Mouse (Mus musculus): ENCODE results near the gene Galnt9. TPM values are rescaled to one million over a fixed set of nuclear protein-coding genes. Genes with fewer than 3 reads are reported as not detected.

Gene Galnt9
- polyA plus RNA-seq, 1 experiment from 2014 or later: 26.4 TPM

- no peaks in the 10 kb centered on the region for H3K27me3 ChIP-seq
- no peaks in the 10 kb centered on the region for H3K9me3 ChIP-seq
- H3K4me3 ChIP-seq: no peak overlapping the region
- ATAC-seq (ENCODE audit: low FRiP score, low read depth): no peak
- no peaks in the 10 kb centered on the region for H3K36me3 ChIP-seq
- no peak overlapping the region for H3K27ac ChIP-seq (replicated peaks)
- H3K4me2 ChIP-seq: no peak overlapping the region
- no peak overlapping the region for H3K9ac ChIP-seq
- WGBS: 9% methylated on average over 8 of the region's 8 CpGs
- 0 out of 2 replicates have a peak, but pooled peaks cover 3% of the 10 kb centered on the region for H3K4me1 ChIP-seq (replicated peaks)
These were observed 14.2 kb downstream of the Galnt9 start for GRCm38 (mm10) chr5:110558368-110558767.

- Histone ChIP-seq H3K27ac (replicated peaks) (no peak overlapping the region), H3K36me3 (no peaks in the 10 kb centered on the region), H3K4me3 (no peak overlapping the region), H3K27me3 (no peaks in the 10 kb centered on the region), H3K9ac (no peak overlapping the region), H3K4me1 (replicated peaks) (no peaks in the 10 kb centered on the region), H3K4me2 (no peak overlapping the region), H3K9me3 (no peaks in the 10 kb centered on the region)
- 93% methylated on average over 8 of the region's 8 CpGs for WGBS
- no peak for ATAC-seq (ENCODE audit: low FRiP score, low read depth)
These were observed 15.5 kb downstream of the Galnt9 start for GRCm38 (mm10) chr5:110559679-110560078.

- H3K27ac ChIP-seq (replicated peaks): peak overlapping the region; percentile 38; the same call in 1 of the 2 replicates
- no peaks in the 10 kb centered on the region for H3K36me3 ChIP-seq
- WGBS: 80% methylated on average over 16 of the region's 16 CpGs
- H3K4me3 ChIP-seq: no peak overlapping the region
- no peaks in the 10 kb centered on the region for H3K4me1 ChIP-seq (replicated peaks)
- no peak overlapping the region for H3K9ac ChIP-seq
- no peaks in the 10 kb centered on the region for H3K27me3 ChIP-seq
- ATAC-seq (ENCODE audit: low FRiP score, low read depth): 0 out of 2 replicates have a peak, but pooled peaks have one; percentile 21
- 0 out of 2 replicates have a peak overlapping the region, but pooled peaks have one; percentile 9 for H3K4me2 ChIP-seq
- H3K9me3 ChIP-seq: no peaks in the 10 kb centered on the region
These were observed 18.7 kb downstream of the Galnt9 start for GRCm38 (mm10) chr5:110562741-110563326.

GRCm38 (mm10) chr5:110564986-110565644 lies 21.0 kb downstream of the Galnt9 start:
- H3K4me3 ChIP-seq: no peak overlapping the region
- no peak overlapping the region for H3K27ac ChIP-seq (replicated peaks)
- H3K27me3 ChIP-seq: no peaks in the 10 kb centered on the region
- no peaks in the 10 kb centered on the region for H3K9me3 ChIP-seq
- H3K4me2 ChIP-seq: no peak overlapping the region
- no peak overlapping the region for H3K9ac ChIP-seq
- WGBS: 62% methylated on average over 4 of the region's 4 CpGs
- ATAC-seq (ENCODE audit: low FRiP score, low read depth): no peak
- no peaks in the 10 kb centered on the region for H3K36me3 ChIP-seq
- H3K4me1 ChIP-seq (replicated peaks): no peaks in the 10 kb centered on the region; the same call in 1 of the 2 replicates

- no peaks in the 10 kb centered on the region; the same call in 1 of the 2 replicates for H3K4me1 ChIP-seq (replicated peaks)
- no peak overlapping the region for H3K4me2 ChIP-seq
- no peaks in the 10 kb centered on the region for H3K36me3 ChIP-seq
- H3K4me3 ChIP-seq: no peak overlapping the region
- no peaks in the 10 kb centered on the region for H3K9me3 ChIP-seq
- H3K27ac ChIP-seq (replicated peaks): no peak overlapping the region
- no peak for ATAC-seq (ENCODE audit: low FRiP score, low read depth)
- no peaks in the 10 kb centered on the region for H3K27me3 ChIP-seq
- no peak overlapping the region for H3K9ac ChIP-seq
- WGBS: 90% methylated on average over 2 of the region's 2 CpGs
These were observed 23.4 kb downstream of the Galnt9 start for GRCm38 (mm10) chr5:110567547-110567946.

GRCm38 (mm10) chr5:110574888-110575287 lies 30.7 kb downstream of the Galnt9 start:
- H3K9ac ChIP-seq: no peak overlapping the region
- no peak for ATAC-seq (ENCODE audit: low FRiP score, low read depth)
- no peaks in the 10 kb centered on the region for H3K27me3 ChIP-seq
- H3K9me3 ChIP-seq: no peaks in the 10 kb centered on the region
- no peak overlapping the region for H3K4me3 ChIP-seq
- H3K4me2 ChIP-seq: no peak overlapping the region
- 77% methylated on average over 6 of the region's 6 CpGs for WGBS
- H3K36me3 ChIP-seq: no peaks in the 10 kb centered on the region
- H3K27ac ChIP-seq (replicated peaks): no peak overlapping the region
- H3K4me1 ChIP-seq (replicated peaks): no peaks in the 10 kb centered on the region

- H3K27ac ChIP-seq (replicated peaks): no peak overlapping the region
- peaks cover 13% of the 10 kb centered on the region; the same call in 1 of the 2 replicates for H3K4me1 ChIP-seq (replicated peaks)
- H3K9me3 ChIP-seq: no peaks in the 10 kb centered on the region
- H3K9ac ChIP-seq: no peak overlapping the region
- no peaks in the 10 kb centered on the region for H3K36me3 ChIP-seq
- no peaks in the 10 kb centered on the region for H3K27me3 ChIP-seq
- no peak for ATAC-seq (ENCODE audit: low FRiP score, low read depth)
- H3K4me2 ChIP-seq: no peak overlapping the region
- H3K4me3 ChIP-seq: no peak overlapping the region
- WGBS: 98% methylated on average over 4 of the region's 4 CpGs
These were observed 35.1 kb downstream of the Galnt9 start for GRCm38 (mm10) chr5:110579296-110579695.

GRCm38 (mm10) chr5:110580569-110581239 lies 36.5 kb downstream of the Galnt9 start:
- no peak overlapping the region for H3K27ac ChIP-seq (replicated peaks)
- H3K27me3 ChIP-seq: no peaks in the 10 kb centered on the region
- no peaks in the 10 kb centered on the region for H3K9me3 ChIP-seq
- 53% methylated on average over 19 of the region's 19 CpGs for WGBS
- no peak overlapping the region for H3K9ac ChIP-seq
- no peak overlapping the region for H3K4me3 ChIP-seq
- H3K4me1 ChIP-seq (replicated peaks): peaks cover 13% of the 10 kb centered on the region; the same call in 1 of the 2 replicates
- no peak overlapping the region for H3K4me2 ChIP-seq
- H3K36me3 ChIP-seq: no peaks in the 10 kb centered on the region
- peak; percentile 60; the same call in 1 of the 2 replicates for ATAC-seq (ENCODE audit: low FRiP score, low read depth)

- no peaks in the 10 kb centered on the region for H3K27me3 ChIP-seq
- ATAC-seq (ENCODE audit: low FRiP score, low read depth): no peak
- H3K9me3 ChIP-seq: no peaks in the 10 kb centered on the region
- H3K27ac ChIP-seq (replicated peaks): no peak overlapping the region
- H3K4me3 ChIP-seq: no peak overlapping the region
- WGBS: 60% methylated on average over 10 of the region's 10 CpGs
- no peaks in the 10 kb centered on the region for H3K36me3 ChIP-seq
- no peak overlapping the region for H3K9ac ChIP-seq
- peaks cover 13% of the 10 kb centered on the region; the same call in 1 of the 2 replicates for H3K4me1 ChIP-seq (replicated peaks)
- H3K4me2 ChIP-seq: no peak overlapping the region
These were observed 38.7 kb downstream of the Galnt9 start for GRCm38 (mm10) chr5:110582647-110583538.

- Histone ChIP-seq H3K27ac (replicated peaks) (no peak overlapping the region), H3K4me3 (no peak overlapping the region), H3K4me2 (no peak overlapping the region), H3K36me3 (no peaks in the 10 kb centered on the region), H3K27me3 (no peaks in the 10 kb centered on the region), H3K9me3 (no peaks in the 10 kb centered on the region), H3K4me1 (replicated peaks) (peaks cover 3% of the 10 kb centered on the region; the same call in 1 of the 2 replicates), H3K9ac (no peak overlapping the region)
- no peak for ATAC-seq (ENCODE audit: low FRiP score, low read depth)
These were observed 43.3 kb downstream of the Galnt9 start for GRCm38 (mm10) chr5:110587467-110587866.

GRCm38 (mm10) chr5:110589833-110590232 lies 45.7 kb downstream of the Galnt9 start:
- ATAC-seq (ENCODE audit: low FRiP score, low read depth): no peak
- no peaks in the 10 kb centered on the region for H3K36me3 ChIP-seq
- no peaks in the 10 kb centered on the region for H3K9me3 ChIP-seq
- H3K27ac ChIP-seq (replicated peaks): no peak overlapping the region
- no peaks in the 10 kb centered on the region for H3K4me1 ChIP-seq (replicated peaks)
- H3K27me3 ChIP-seq: no peaks in the 10 kb centered on the region
- H3K9ac ChIP-seq: no peak overlapping the region
- H3K4me3 ChIP-seq: no peak overlapping the region
- WGBS: 96% methylated on average over 8 of the region's 8 CpGs
- no peak overlapping the region for H3K4me2 ChIP-seq
